Mouse (Mus musculus) midbrain, embryonic 13.5 days (tissue): ENCODE results near the gene Clk2. TPM values are rescaled to one million over a fixed set of nuclear protein-coding genes. Genes with fewer than 3 reads are reported as not detected.
"Not testable (repeated sequence)": the region's sequence is repeated elsewhere in the genome, so short reads cannot be mapped to it uniquely, and the experiment has no call there.

Experiments used
- ATAC-seq: fragments of 200-750 bp; cut with Nextera tagmentation; 2 replicates; pipeline ENCODE4 v1.8.0; 2017; ENCODE audit warnings: mild to moderate bottlenecking, moderate TSS enrichment, moderate library complexity
- H3K27ac ChIP-seq: fragments of 300-500 bp; sonication (generic); 2 replicates; pipeline ENCODE4 v1.5.1; 2015; ENCODE audit warnings: inconsistent platforms, mild to moderate bottlenecking, moderate library complexity
- H3K27me3 ChIP-seq: fragments of 300-500 bp; sonication (generic); 2 replicates; pipeline ENCODE4 v1.6.1; 2015; ENCODE audit warnings: mild to moderate bottlenecking, inconsistent platforms
- H3K36me3 ChIP-seq: fragments of 300-500 bp; sonication (generic); 2 replicates; pipeline ENCODE4 v1.6.1; 2015; ENCODE audit warnings: mild to moderate bottlenecking, inconsistent platforms
- H3K4me1 ChIP-seq: fragments of 300-500 bp; sonication (generic); replicated peaks from 2 replicates; pipeline ENCODE4 v1.6.1; 2015; ENCODE audit warnings: inconsistent platforms
- H3K4me2 ChIP-seq: fragments of 300-500 bp; sonication (generic); replicated peaks from 2 replicates; pipeline ENCODE4 v1.6.1; 2015; ENCODE audit warnings: moderate library complexity, mild to moderate bottlenecking, inconsistent platforms
- H3K4me3 ChIP-seq: fragments of 300-500 bp; sonication (generic); replicated peaks from 2 replicates; pipeline ENCODE4 v1.5.1; 2015; ENCODE audit warnings: mild to moderate bottlenecking, inconsistent platforms
- H3K9ac ChIP-seq: fragments of 300-500 bp; sonication (generic); replicated peaks from 2 replicates; pipeline ENCODE4 v1.6.1; 2015; ENCODE audit warnings: mild to moderate bottlenecking, inconsistent platforms
- H3K9me3 ChIP-seq: fragments of 300-500 bp; sonication (generic); 2 replicates; pipeline ENCODE4 v1.6.1; 2016; ENCODE audit warnings: mild to moderate bottlenecking, inconsistent platforms
- WGBS: fragments of 180-500 bp; shearing (Covaris S2); methylation state at CpG from one replicate; pipeline ENCODE4 v1.1.7; 2015; 5-methylcytosine and 5-hydroxymethylcytosine counted together
- polyA plus RNA-seq: library from polyadenylated mRNA; unstranded; fragments of >200 nt; fragmentation: Nextera tagmentation; extraction: Ambion mirVana; gene quantifications from 2 replicates; pipeline ENCODE4 v1.2.1, GENCODE M21; 2015

The Clk2 gene
- polyA plus RNA-seq, 1 experiment from 2014 or later, result 32.9 TPM

GRCm38 (mm10) chr3:89213803-89214530, 49.4 kb downstream of the Clk2 start:
- peak overlapping the region; percentile 80 for H3K9ac ChIP-seq
- peaks cover 28% of the 10 kb centered on the region for H3K36me3 ChIP-seq
- H3K4me3 ChIP-seq, result peak overlapping the region; percentile 84
- H3K4me1 ChIP-seq, result peaks cover 57% of the 10 kb centered on the region
- peak overlapping the region; percentile 99 for H3K27ac ChIP-seq
- H3K27me3 ChIP-seq, result no peaks in the 10 kb centered on the region
- 0% methylated on average over 68 of the region's 69 CpGs for WGBS
- H3K9me3 ChIP-seq, result no peaks in the 10 kb centered on the region
- ATAC-seq, result peak; percentile 89
- peak overlapping the region; percentile 70 for H3K4me2 ChIP-seq

GRCm38 (mm10) chr3:89214681-89215411, 50.3 kb downstream of the Clk2 start, which contains the start of gene Thbs3:
TSS of gene Thbs3 (plus strand) at chr3:89215180.
- H3K36me3 ChIP-seq, result peaks cover 27% of the 10 kb centered on the region
- peak within 1 kb of the TSS; percentile 80 for H3K9ac ChIP-seq
- ATAC-seq, result no peak
- H3K9me3 ChIP-seq, result no peaks in the 10 kb centered on the region
- peak within 1 kb of the TSS; percentile 99 for H3K27ac ChIP-seq
- peak within 1 kb of the TSS; percentile 70 for H3K4me2 ChIP-seq
- peaks cover 66% of the 10 kb centered on the region for H3K4me1 ChIP-seq
- 1% methylated on average over 19 of the region's 19 CpGs for WGBS
- peak within 1 kb of the TSS; percentile 84 for H3K4me3 ChIP-seq
- no peaks in the 10 kb centered on the region for H3K27me3 ChIP-seq

GRCm38 (mm10) chr3:89215853-89216252, 51.3 kb downstream of the Clk2 start:
- Histone ChIP-seq H3K4me1 (peaks cover 70% of the 10 kb centered on the region), H3K4me2 (peak overlapping the region; percentile 70), H3K9ac (peak overlapping the region; percentile 80), H3K4me3 (peak overlapping the region; percentile 84), H3K27ac (peak overlapping the region; percentile 99), H3K36me3 (peaks cover 23% of the 10 kb centered on the region), H3K9me3 (no peaks in the 10 kb centered on the region), H3K27me3 (no peaks in the 10 kb centered on the region)
- peak; percentile 48 for ATAC-seq
- under 1% methylated on average over 6 of the region's 6 CpGs for WGBS

- WGBS, result 77% methylated on average over 7 of the region's 7 CpGs
- Histone ChIP-seq H3K27ac (peak overlapping the region; percentile 99; the same call in 1 of the 2 replicates), H3K4me1 (peaks cover 75% of the 10 kb centered on the region), H3K4me2 (peak overlapping the region; percentile 70), H3K4me3 (peak overlapping the region; percentile 84; the same call in 1 of the 2 replicates), H3K9ac (peak overlapping the region; percentile 41; the same call in 1 of the 2 replicates), H3K36me3 (peaks cover 25% of the 10 kb centered on the region)
- not testable (repeated sequence) for H3K27me3 ChIP-seq, H3K9me3 ChIP-seq, ATAC-seq
Observed at GRCm38 (mm10) chr3:89216407-89216806, 51.8 kb downstream of the Clk2 start.

- no peak overlapping the region for H3K4me2 ChIP-seq
- H3K27me3 ChIP-seq, result no peaks in the 10 kb centered on the region
- H3K4me1 ChIP-seq, result peaks cover 73% of the 10 kb centered on the region
- 0 out of 2 replicates have a peak overlapping the region, but pooled peaks have one; percentile 23 for H3K9ac ChIP-seq
- ATAC-seq, result no peak
- no peaks in the 10 kb centered on the region for H3K9me3 ChIP-seq
- peaks cover 37% of the 10 kb centered on the region for H3K36me3 ChIP-seq
- no peak overlapping the region for H3K4me3 ChIP-seq
- 82% methylated on average over 1 of the region's 1 CpGs for WGBS
- peak overlapping the region; percentile 27; the same call in 1 of the 2 replicates for H3K27ac ChIP-seq
Observed at GRCm38 (mm10) chr3:89218271-89218670, 53.7 kb downstream of the Clk2 start.

- H3K4me3 ChIP-seq, result no peak overlapping the region
- H3K9ac ChIP-seq, result peak overlapping the region; percentile 48; the same call in 1 of the 2 replicates
- 48% methylated on average over 8 of the region's 8 CpGs for WGBS
- H3K4me1 ChIP-seq, result peaks cover 82% of the 10 kb centered on the region
- no peaks in the 10 kb centered on the region for H3K9me3 ChIP-seq
- peaks cover 48% of the 10 kb centered on the region for H3K36me3 ChIP-seq
- ATAC-seq, result no peak
- H3K27me3 ChIP-seq, result no peaks in the 10 kb centered on the region
- no peak overlapping the region for H3K4me2 ChIP-seq
- H3K27ac ChIP-seq, result peak overlapping the region; percentile 62
Observed at GRCm38 (mm10) chr3:89219546-89219945, 55.0 kb downstream of the Clk2 start.

- no peak for ATAC-seq
- Histone ChIP-seq H3K36me3 (peaks cover 48% of the 10 kb centered on the region), H3K4me2 (no peak overlapping the region), H3K9me3 (no peaks in the 10 kb centered on the region), H3K27me3 (no peaks in the 10 kb centered on the region), H3K9ac (0 out of 2 replicates have a peak overlapping the region, but pooled peaks have one; percentile 0), H3K27ac (peak overlapping the region; percentile 48; the same call in 1 of the 2 replicates), H3K4me3 (no peak overlapping the region), H3K4me1 (peaks cover 82% of the 10 kb centered on the region)
- WGBS, result 65% methylated on average over 5 of the region's 5 CpGs
Observed at GRCm38 (mm10) chr3:89221167-89221566, 56.6 kb downstream of the Clk2 start.

GRCm38 (mm10) chr3:89224796-89225195, 60.2 kb downstream of the Clk2 start:
- H3K36me3 ChIP-seq, result peaks cover 35% of the 10 kb centered on the region
- no peak for ATAC-seq
- no peaks in the 10 kb centered on the region for H3K9me3 ChIP-seq
- H3K4me1 ChIP-seq, result peaks cover 79% of the 10 kb centered on the region
- peak overlapping the region; percentile 68 for H3K4me3 ChIP-seq
- peak overlapping the region; percentile 83 for H3K4me2 ChIP-seq
- H3K9ac ChIP-seq, result peak overlapping the region; percentile 85
- WGBS, result 21% methylated on average over 11 of the region's 11 CpGs
- no peaks in the 10 kb centered on the region for H3K27me3 ChIP-seq
- H3K27ac ChIP-seq, result peak overlapping the region; percentile 97

- Histone ChIP-seq H3K4me1 (peaks cover 76% of the 10 kb centered on the region), H3K4me3 (peak overlapping the region; percentile 68), H3K27ac (peak overlapping the region; percentile 97), H3K36me3 (peaks cover 30% of the 10 kb centered on the region), H3K9me3 (no peaks in the 10 kb centered on the region), H3K9ac (peak overlapping the region; percentile 85), H3K27me3 (no peaks in the 10 kb centered on the region), H3K4me2 (peak overlapping the region; percentile 83)
- WGBS, result 8% methylated on average over 12 of the region's 12 CpGs
- no peak for ATAC-seq
Observed at GRCm38 (mm10) chr3:89225321-89225815, 60.8 kb downstream of the Clk2 start.

- peak overlapping the region; percentile 68 for H3K4me3 ChIP-seq
- H3K4me1 ChIP-seq, result peaks cover 74% of the 10 kb centered on the region
- no peaks in the 10 kb centered on the region for H3K27me3 ChIP-seq
- ATAC-seq, result peak; percentile 68
- no peaks in the 10 kb centered on the region for H3K9me3 ChIP-seq
- H3K36me3 ChIP-seq, result peaks cover 28% of the 10 kb centered on the region
- peak overlapping the region; percentile 85 for H3K9ac ChIP-seq
- H3K27ac ChIP-seq, result peak overlapping the region; percentile 97
- WGBS, result 4% methylated on average over 4 of the region's 4 CpGs
- H3K4me2 ChIP-seq, result peak overlapping the region; percentile 83
Observed at GRCm38 (mm10) chr3:89225918-89226317, 61.3 kb downstream of the Clk2 start.

GRCm38 (mm10) chr3:89226361-89226760, 61.8 kb downstream of the Clk2 start:
- no peaks in the 10 kb centered on the region for H3K27me3 ChIP-seq
- peak overlapping the region; percentile 97 for H3K27ac ChIP-seq
- peaks cover 23% of the 10 kb centered on the region for H3K36me3 ChIP-seq
- H3K9me3 ChIP-seq, result no peaks in the 10 kb centered on the region
- H3K4me1 ChIP-seq, result peaks cover 70% of the 10 kb centered on the region
- WGBS, result 3% methylated on average over 11 of the region's 11 CpGs
- peak overlapping the region; percentile 85 for H3K9ac ChIP-seq
- peak overlapping the region; percentile 68 for H3K4me3 ChIP-seq
- ATAC-seq, result no peak
- H3K4me2 ChIP-seq, result peak overlapping the region; percentile 83
